Mouse (Mus musculus): ENCODE results near the gene Rbfox3. TPM values are rescaled to one million over a fixed set of nuclear protein-coding genes. Genes with fewer than 3 reads are reported as not detected.

Gene Rbfox3
- under 1 TPM; 0.11 to 0.14 TPM for total RNA-seq (2021)

- no peak for DNase-seq
- intact Hi-C loops (cut with DNase I) = loop anchor here (2.0 kb wide), 1 partner anchor 63 kb away; no protein-coding TSS in a partner anchor
These were observed at the start of gene Rbfox3 for GRCm38 (mm10) chr11:118911307-118912070. Rbfox3 (minus strand) TSS chr11:118911597.

- intact Hi-C loops (cut with DNase I) = no loop called here
- DNase-seq = no peak
These were observed 49.3 kb upstream of the Rbfox3 start for GRCm38 (mm10) chr11:118960649-118961048.

GRCm38 (mm10) chr11:118957070-118957471 lies 45.7 kb upstream of the Rbfox3 start:
- intact Hi-C loops (cut with DNase I) = no loop called here
- peak; percentile 58 to 62 for DNase-seq

GRCm38 (mm10) chr11:118955016-118955415 lies 43.6 kb upstream of the Rbfox3 start:
- intact Hi-C loops (cut with DNase I) = no loop called here
- DNase-seq = no peak

- no peak for DNase-seq
- intact Hi-C loops (cut with DNase I) = no loop called here
These were observed 34.5 kb upstream of the Rbfox3 start for GRCm38 (mm10) chr11:118945868-118946267.

GRCm38 (mm10) chr11:118941268-118941667 lies 29.9 kb upstream of the Rbfox3 start:
- intact Hi-C loops (cut with DNase I) = no loop called here

GRCm38 (mm10) chr11:118940539-118940938 lies 29.1 kb upstream of the Rbfox3 start:
- intact Hi-C loops (cut with DNase I) = no loop called here
- peak; percentile 17 to 24 for DNase-seq

More at GRCm38 (mm10) chr11:118941268-118941667, 29.9 kb upstream of the Rbfox3 start:
- no peak for DNase-seq

- no peak for DNase-seq
- intact Hi-C loops (cut with DNase I) = no loop called here
These were observed 28.3 kb upstream of the Rbfox3 start for GRCm38 (mm10) chr11:118939731-118940130.

- DNase-seq = no peak
- intact Hi-C loops (cut with DNase I) = no loop called here
These were observed 23.5 kb upstream of the Rbfox3 start for GRCm38 (mm10) chr11:118934925-118935324.

GRCm38 (mm10) chr11:118927081-118927480 lies 15.7 kb upstream of the Rbfox3 start:
- DNase-seq = no peak
- intact Hi-C loops (cut with DNase I) = no loop called here

GRCm38 (mm10) chr11:118921852-118922251 lies 10.5 kb upstream of the Rbfox3 start:
- intact Hi-C loops (cut with DNase I) = no loop called here
- DNase-seq = no peak

GRCm38 (mm10) chr11:118916423-118917030 lies 5.1 kb upstream of the Rbfox3 start:
- DNase-seq = no peak
- intact Hi-C loops (cut with DNase I) = no loop called here

- intact Hi-C loops (cut with DNase I) = no loop called here
- DNase-seq = no peak
These were observed 4.5 kb upstream of the Rbfox3 start for GRCm38 (mm10) chr11:118915888-118916287.

- DNase-seq = no peak
These were observed 1.3 kb upstream of the Rbfox3 start for GRCm38 (mm10) chr11:118912686-118913085.

GRCm38 (mm10) chr11:118910756-118911155 lies 641 bp downstream of the Rbfox3 start:
- intact Hi-C loops (cut with DNase I) = loop anchor here (2.0 kb wide), 1 partner anchor 64 kb away; no protein-coding TSS in a partner anchor
- no peak for DNase-seq

More at GRCm38 (mm10) chr11:118912686-118913085, 1.3 kb upstream of the Rbfox3 start:
- intact Hi-C loops (cut with DNase I) = no loop called here

- no peak for DNase-seq
- intact Hi-C loops (cut with DNase I) = loop anchor here (2.0 kb wide), 1 partner anchor 65 kb away; no protein-coding TSS in a partner anchor
These were observed 1.6 kb downstream of the Rbfox3 start for GRCm38 (mm10) chr11:118909814-118910201.

- intact Hi-C loops (cut with DNase I) = no loop called here
- DNase-seq = no peak
These were observed 2.2 kb downstream of the Rbfox3 start for GRCm38 (mm10) chr11:118908981-118909813.

- DNase-seq = no peak
- intact Hi-C loops (cut with DNase I) = no loop called here
These were observed 2.9 kb downstream of the Rbfox3 start for GRCm38 (mm10) chr11:118908431-118908980.

GRCm38 (mm10) chr11:118907471-118908401 lies 3.7 kb downstream of the Rbfox3 start:
- DNase-seq = no peak
- intact Hi-C loops (cut with DNase I) = no loop called here

Data from heart, postnatal 36 days (tissue).